Mouse (Mus musculus): ENCODE results near the gene Mfrp. TPM values are rescaled to one million over a fixed set of nuclear protein-coding genes. Genes with fewer than 3 reads are reported as not detected.

The Mfrp gene
- polyA plus RNA-seq, 1 experiment from 2014 or later: not detected

Other genes with a start within 250 kb of the Mfrp start
- 3.6 and 5.0 TPM in 2 replicates for gene Thy1, start 58.3 kb upstream of the Mfrp start, polyA plus RNA-seq (2014; fragmentation: Nextera tagmentation; extraction: Ambion mirVana)
- gene Usp2, start 34.7 kb upstream of the Mfrp start, polyA plus RNA-seq (2014; fragmentation: Nextera tagmentation; extraction: Ambion mirVana): 6.9 and 8.2 TPM in 2 replicates
- 2.6 and 3.2 TPM in 2 replicates for gene C1qtnf5, start 5.5 kb downstream of the Mfrp start, polyA plus RNA-seq (2014; fragmentation: Nextera tagmentation; extraction: Ambion mirVana)
- 0.11 and 0.16 TPM in 2 replicates for gene Gm49380, start 11.8 kb downstream of the Mfrp start, polyA plus RNA-seq (2014; fragmentation: Nextera tagmentation; extraction: Ambion mirVana)
- 31.3 and 35.1 TPM in 2 replicates for gene Rnf26, start 11.8 kb downstream of the Mfrp start, polyA plus RNA-seq (2014; fragmentation: Nextera tagmentation; extraction: Ambion mirVana)
- gene Mcam, start 32.7 kb downstream of the Mfrp start, polyA plus RNA-seq (2014; fragmentation: Nextera tagmentation; extraction: Ambion mirVana): 13.2 and 14.1 TPM in 2 replicates
- gene Cbl, start 132.3 kb downstream of the Mfrp start, polyA plus RNA-seq (2014; fragmentation: Nextera tagmentation; extraction: Ambion mirVana): 13.4 and 17.3 TPM in 2 replicates
- gene Ccdc153, start 138.9 kb downstream of the Mfrp start, polyA plus RNA-seq (2014; fragmentation: Nextera tagmentation; extraction: Ambion mirVana): not detected in 2 replicates
- gene Pdzd3, start 149.7 kb downstream of the Mfrp start, polyA plus RNA-seq (2014; fragmentation: Nextera tagmentation; extraction: Ambion mirVana): 0.32 and 0.52 TPM in 2 replicates
- gene Nlrx1, start 166.9 kb downstream of the Mfrp start, polyA plus RNA-seq (2014; fragmentation: Nextera tagmentation; extraction: Ambion mirVana): 4.6 and 4.8 TPM in 2 replicates
- gene Abcg4, start 186.9 kb downstream of the Mfrp start, polyA plus RNA-seq (2014; fragmentation: Nextera tagmentation; extraction: Ambion mirVana): 7.1 and 8.1 TPM in 2 replicates
- gene Hinfp, start 203.9 kb downstream of the Mfrp start, polyA plus RNA-seq (2014; fragmentation: Nextera tagmentation; extraction: Ambion mirVana): 18.4 and 24.8 TPM in 2 replicates
- gene C2cd2l, start 218.6 kb downstream of the Mfrp start, polyA plus RNA-seq (2014; fragmentation: Nextera tagmentation; extraction: Ambion mirVana): 16.3 and 22.2 TPM in 2 replicates
- gene Dpagt1, start 224.3 kb downstream of the Mfrp start, polyA plus RNA-seq (2014; fragmentation: Nextera tagmentation; extraction: Ambion mirVana): 38.2 and 39.7 TPM in 2 replicates
- 215 and 240 TPM in 2 replicates for gene H2afx, start 233.0 kb downstream of the Mfrp start, polyA plus RNA-seq (2014; fragmentation: Nextera tagmentation; extraction: Ambion mirVana)
- 68.5 and 74.3 TPM in 2 replicates for gene Hmbs, start 242.5 kb downstream of the Mfrp start, polyA plus RNA-seq (2014; fragmentation: Nextera tagmentation; extraction: Ambion mirVana)

Measured in forebrain, embryonic 14.5 days (tissue).